Mouse (Mus musculus) ZHBTc4 (cell line): ENCODE results near the gene Tecpr1.

Experiments
- DNase-seq: peaks from one replicate; pipeline ENCODE4 v3.0.0-alpha.2; 2011; ENCODE audit warnings: low read depth, low spot score

Gene Tecpr1

GRCm38 (mm10) chr5:144251876-144252577 is 28.6 kb upstream of the Tecpr1 start:
- no peak for DNase-seq

- DNase-seq, result peak; percentile 44
Measured at GRCm38 (mm10) chr5:144249871-144250270, 26.5 kb upstream of the Tecpr1 start.

DNA sequence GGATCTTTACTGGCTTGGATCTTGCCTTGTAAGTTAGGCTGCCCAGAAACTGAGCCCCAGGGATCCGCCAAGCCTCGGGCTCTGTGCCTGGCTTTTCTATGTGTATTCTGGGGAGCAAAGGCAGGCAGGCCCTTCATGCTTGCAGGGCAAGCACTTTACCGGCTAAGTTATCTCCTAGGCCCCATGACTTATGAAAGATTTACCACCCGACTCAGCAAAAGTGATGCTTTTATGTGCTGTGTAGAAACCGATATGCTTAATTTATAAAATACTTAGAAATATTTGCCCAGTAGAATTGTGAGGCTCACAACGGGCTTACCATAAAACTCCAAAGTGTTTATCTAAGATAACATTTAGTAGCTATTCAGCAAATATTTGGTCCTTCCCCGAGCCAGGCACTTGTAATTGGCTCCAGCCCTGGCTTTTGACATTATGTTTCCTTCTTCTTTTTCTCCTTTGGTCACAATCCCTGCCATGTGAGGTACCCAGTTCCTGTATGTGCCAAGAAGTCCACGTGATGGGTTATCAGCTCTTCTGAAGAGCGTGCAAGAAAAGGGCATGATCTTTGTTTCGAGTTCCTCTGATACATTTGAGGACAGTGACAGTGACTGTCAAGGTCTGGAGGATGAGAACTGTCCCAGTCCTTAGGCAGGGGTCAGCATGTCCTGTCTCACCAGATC is 24.6 kb upstream of the Tecpr1 start:
- no peak for DNase-seq

GRCm38 (mm10) chr5:144247307-144247706 is 23.9 kb upstream of the Tecpr1 start:
- DNase-seq, result no peak

- no peak for DNase-seq
Measured at GRCm38 (mm10) chr5:144246669-144247068, 23.3 kb upstream of the Tecpr1 start.

GRCm38 (mm10) chr5:144245592-144245991 is 22.2 kb upstream of the Tecpr1 start:
- no peak for DNase-seq

- no peak for DNase-seq
Measured at GRCm38 (mm10) chr5:144243901-144244487, 20.6 kb upstream of the Tecpr1 start, which contains the start of gene Bri3. Gene Bri3 (plus strand): TSS chr5:144244437.

DNA sequence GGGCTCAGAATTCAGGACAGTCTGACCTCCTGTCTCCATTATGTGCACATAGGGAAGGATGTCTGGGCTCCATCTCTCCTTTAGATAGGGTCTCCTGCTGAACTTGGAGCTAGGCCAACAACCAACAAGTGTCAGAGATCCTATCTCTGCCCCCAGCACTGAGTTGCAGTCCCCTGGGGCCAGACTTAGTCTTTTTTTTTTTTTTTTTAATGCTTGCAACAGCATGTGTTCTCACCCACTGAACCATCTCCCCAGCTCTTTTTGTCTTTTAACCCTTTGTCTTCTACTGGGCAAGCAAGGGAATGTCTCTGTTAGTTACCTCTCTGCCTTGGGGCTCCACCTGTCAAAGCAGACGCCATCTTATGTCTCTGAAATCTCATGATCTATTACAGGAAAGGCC is 15.6 kb upstream of the Tecpr1 start:
- no peak for DNase-seq

- no peak for DNase-seq
Measured at GRCm38 (mm10) chr5:144234714-144235113, 11.3 kb upstream of the Tecpr1 start.

- DNase-seq, result peak; percentile 42
Measured at GRCm38 (mm10) chr5:144234222-144234621, 10.8 kb upstream of the Tecpr1 start.

DNA sequence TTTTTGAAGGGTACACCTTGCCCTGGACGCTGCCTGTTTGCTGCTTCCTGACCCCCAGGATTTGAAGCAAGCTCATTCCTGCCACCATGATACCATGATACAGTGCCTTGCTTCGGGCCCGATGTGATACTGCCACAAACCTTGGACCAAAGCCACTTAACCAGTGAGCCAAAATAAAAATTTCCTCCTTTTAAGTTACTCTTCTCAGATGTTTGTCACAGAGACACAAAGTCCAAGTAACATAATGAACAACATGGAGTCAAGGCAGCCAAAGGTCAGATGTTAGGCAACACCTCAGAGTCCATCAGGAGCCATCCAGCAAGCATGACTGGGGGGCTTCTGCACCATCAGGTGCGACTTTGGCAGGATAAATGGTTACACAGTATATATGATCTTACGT is 9.1 kb upstream of the Tecpr1 start:
- no peak for DNase-seq

- DNase-seq, result no peak
Measured at GRCm38 (mm10) chr5:144231410-144231809, 8.0 kb upstream of the Tecpr1 start.

GRCm38 (mm10) chr5:144230216-144230615 is 6.8 kb upstream of the Tecpr1 start:
- peak; percentile 72 for DNase-seq

- DNase-seq, result peak; percentile 70
Measured at GRCm38 (mm10) chr5:144226220-144226619, 2.8 kb upstream of the Tecpr1 start.

- no peak for DNase-seq
Measured at GRCm38 (mm10) chr5:144223899-144224816, 743 bp upstream of the Tecpr1 start.

DNA sequence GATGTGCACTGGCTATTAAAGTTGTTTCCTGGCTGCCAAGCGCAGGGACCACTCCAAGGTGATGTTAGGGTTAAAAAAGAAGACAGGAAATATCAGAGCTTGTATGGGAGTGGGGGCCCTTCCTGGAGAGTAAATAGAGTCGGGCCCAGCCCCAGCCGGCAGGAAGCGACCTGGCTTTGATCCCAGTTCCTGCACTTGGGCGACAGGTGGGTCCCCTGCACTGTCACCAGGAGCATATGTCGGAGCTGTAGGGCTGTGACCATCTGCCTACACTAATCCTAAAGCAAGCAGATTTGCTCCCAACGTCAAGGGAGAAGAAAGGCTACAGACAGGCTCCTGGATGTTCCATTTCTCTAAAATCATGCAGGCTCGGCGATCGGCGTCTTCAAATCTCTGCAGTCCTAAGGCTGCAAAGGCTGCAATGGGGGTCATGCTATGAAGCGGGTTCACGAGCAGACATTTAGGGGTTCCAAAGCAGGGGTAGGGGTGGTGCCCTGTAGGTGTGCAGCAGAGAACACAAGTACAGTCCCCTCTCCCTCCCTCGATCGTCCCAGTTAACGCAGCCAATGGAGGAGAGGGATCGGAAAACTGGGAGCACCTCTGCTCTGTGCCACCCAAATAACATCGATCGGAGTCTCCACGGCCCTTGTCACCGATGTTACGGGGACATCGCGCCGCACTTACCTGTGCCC is 458 bp downstream of the Tecpr1 start:
- DNase-seq, result no peak

DNA sequence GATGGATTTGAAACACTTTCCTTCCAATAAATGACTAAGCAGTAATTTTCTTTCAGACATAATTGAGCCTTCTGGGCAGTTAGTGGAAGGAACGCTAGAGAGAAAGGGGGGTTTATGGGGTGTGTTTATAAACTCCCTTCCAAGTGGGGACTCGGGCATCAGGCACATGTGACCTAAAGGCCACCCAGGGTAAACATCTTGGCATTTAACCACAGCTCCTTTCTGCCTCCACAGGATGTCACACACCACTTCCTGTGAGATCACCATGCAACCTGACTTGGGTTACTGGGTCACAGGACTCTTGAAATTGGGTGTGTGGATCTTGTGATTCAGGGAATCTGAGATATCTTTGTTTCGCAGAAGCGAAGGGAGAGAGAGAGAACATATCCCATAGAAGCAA is 2.1 kb downstream of the Tecpr1 start:
- no peak for DNase-seq

- no peak for DNase-seq
Measured at GRCm38 (mm10) chr5:144219936-144220335, 3.5 kb downstream of the Tecpr1 start.

- DNase-seq, result peak; percentile 86
Measured at GRCm38 (mm10) chr5:144219306-144219705, 4.1 kb downstream of the Tecpr1 start.

DNA sequence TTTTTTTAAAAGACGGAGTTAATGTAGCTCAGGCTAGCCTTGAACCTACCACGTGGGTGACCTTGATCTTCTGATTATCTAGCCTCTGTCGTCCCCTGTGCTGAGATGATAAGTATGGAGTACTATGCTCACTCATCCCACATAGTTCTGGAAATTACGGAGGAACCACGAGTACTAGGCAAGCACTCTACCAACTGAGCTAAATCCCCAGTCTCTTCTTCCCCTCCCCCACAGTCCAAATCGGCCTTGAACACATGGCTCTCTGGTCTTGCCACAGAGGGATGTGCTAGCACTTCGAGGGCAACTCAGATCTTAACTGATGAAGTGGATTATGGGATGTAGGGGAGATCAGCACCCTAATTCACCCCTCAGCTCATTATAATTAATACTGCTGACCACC is 5.4 kb downstream of the Tecpr1 start:
- DNase-seq, result no peak

- DNase-seq, result no peak
Measured at GRCm38 (mm10) chr5:144215992-144216391, 7.4 kb downstream of the Tecpr1 start.
